Mouse (Mus musculus): ENCODE results near the gene Prep. TPM values are rescaled to one million over a fixed set of nuclear protein-coding genes. Genes with fewer than 3 reads are reported as not detected.
"Not testable (repeated sequence)": the region's sequence is repeated elsewhere in the genome, so short reads cannot be mapped to it uniquely, and the experiment has no call there.

Prep gene
- polyA plus RNA-seq, 1 experiment from 2014 or later = 22.1 TPM

- ATAC-seq (replicated peaks; ENCODE audit: low FRiP score) (0 out of 2 replicates have a peak, but pooled peaks have one; percentile 14), DNase-seq (ENCODE audit: low spot score) (no peak)
- H3K4me3 ChIP-seq (ENCODE audit: low read depth, low read length) = no peak overlapping the region
- no peak overlapping the region for H3K4me2 ChIP-seq
- no peaks in the 10 kb centered on the region for H3K36me3 ChIP-seq (ENCODE audit: control insufficient read depth, insufficient read depth, low read length)
- WGBS = 39% methylated on average over 6 of the region's 6 CpGs
- H3K4me1 ChIP-seq (replicated peaks; ENCODE audit: control insufficient read depth, insufficient read depth, low read length) = peaks cover 51% of the 10 kb centered on the region
- peak overlapping the region; percentile 30; the same call in 1 of the 2 replicates for H3K9ac ChIP-seq (ENCODE audit: low read depth, low read length)
- H3K9me3 ChIP-seq (ENCODE audit: control insufficient read depth, low read length) = no peaks in the 10 kb centered on the region
- no peak overlapping the region for H3K27ac ChIP-seq (ENCODE audit: low read depth, low read length)
- no peaks in the 10 kb centered on the region for H3K27me3 ChIP-seq (replicated peaks; ENCODE audit: control insufficient read depth, insufficient read depth, low read length)
Measured at GRCm38 (mm10) chr10:45080490-45080889, 13.5 kb downstream of the Prep start.

DNA sequence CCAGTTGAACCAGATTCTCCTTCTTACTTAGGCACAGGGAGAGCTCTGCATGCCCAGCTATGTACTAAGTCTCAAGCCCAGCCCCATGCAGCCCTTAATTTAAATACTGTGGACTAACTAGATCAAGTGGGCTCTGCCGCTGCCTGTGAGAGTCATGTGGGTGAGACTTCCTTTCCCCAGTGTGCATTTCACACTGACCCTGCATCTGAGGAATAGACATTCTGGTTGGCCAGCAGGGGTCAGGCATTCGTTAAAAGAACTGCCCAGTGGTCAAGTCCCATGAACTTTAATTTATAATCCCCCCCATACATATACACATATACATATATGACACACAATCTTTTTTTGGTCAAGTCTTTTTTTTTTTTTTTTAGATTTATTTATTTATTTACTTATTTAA, 15.7 kb downstream of the Prep start:
- 57% methylated on average over 2 of the region's 2 CpGs for WGBS
- H3K9me3 ChIP-seq (ENCODE audit: control insufficient read depth, low read length) = no peaks in the 10 kb centered on the region
- no peaks in the 10 kb centered on the region for H3K27me3 ChIP-seq (replicated peaks; ENCODE audit: control insufficient read depth, insufficient read depth, low read length)
- H3K4me1 ChIP-seq (replicated peaks; ENCODE audit: control insufficient read depth, insufficient read depth, low read length) = peaks cover 31% of the 10 kb centered on the region
- no peak overlapping the region for H3K4me2 ChIP-seq
- H3K9ac ChIP-seq (ENCODE audit: low read depth, low read length) = no peak overlapping the region
- H3K36me3 ChIP-seq (ENCODE audit: control insufficient read depth, insufficient read depth, low read length) = no peaks in the 10 kb centered on the region
- no peak overlapping the region for H3K4me3 ChIP-seq (ENCODE audit: low read depth, low read length)
- no peak overlapping the region for H3K27ac ChIP-seq (ENCODE audit: low read depth, low read length)
- no peak for DNase-seq (ENCODE audit: low spot score)
- no peak for ATAC-seq (replicated peaks; ENCODE audit: low FRiP score)

- ATAC-seq (replicated peaks; ENCODE audit: low FRiP score); H3K4me3 ChIP-seq (ENCODE audit: low read depth, low read length); H3K36me3 ChIP-seq (ENCODE audit: control insufficient read depth, insufficient read depth, low read length); H3K27ac ChIP-seq (ENCODE audit: low read depth, low read length); DNase-seq (ENCODE audit: low spot score); H3K4me2 ChIP-seq; H3K9ac ChIP-seq (ENCODE audit: low read depth, low read length); H3K27me3 ChIP-seq (replicated peaks; ENCODE audit: control insufficient read depth, insufficient read depth, low read length); H3K9me3 ChIP-seq (ENCODE audit: control insufficient read depth, low read length): not testable (repeated sequence)
- 71% methylated on average over 7 of the region's 7 CpGs for WGBS
- peaks cover 25% of the 10 kb centered on the region for H3K4me1 ChIP-seq (replicated peaks; ENCODE audit: control insufficient read depth, insufficient read depth, low read length)
Measured at GRCm38 (mm10) chr10:45084002-45084401, 17.0 kb downstream of the Prep start.

- Histone ChIP-seq H3K4me3 (ENCODE audit: low read depth, low read length) (no peak overlapping the region), H3K27ac (ENCODE audit: low read depth, low read length) (no peak overlapping the region), H3K4me1 (replicated peaks; ENCODE audit: control insufficient read depth, insufficient read depth, low read length) (peaks cover 25% of the 10 kb centered on the region), H3K27me3 (replicated peaks; ENCODE audit: control insufficient read depth, insufficient read depth, low read length) (no peaks in the 10 kb centered on the region), H3K9ac (ENCODE audit: low read depth, low read length) (no peak overlapping the region), H3K4me2 (no peak overlapping the region), H3K9me3 (ENCODE audit: control insufficient read depth, low read length) (no peaks in the 10 kb centered on the region), H3K36me3 (ENCODE audit: control insufficient read depth, insufficient read depth, low read length) (no peaks in the 10 kb centered on the region)
- 65% methylated on average over 3 of the region's 3 CpGs for WGBS
- ATAC-seq (replicated peaks; ENCODE audit: low FRiP score) (no peak), DNase-seq (ENCODE audit: low spot score) (no peak)
Measured at GRCm38 (mm10) chr10:45084471-45084870, 17.5 kb downstream of the Prep start.

GRCm38 (mm10) chr10:45085315-45085714, 18.3 kb downstream of the Prep start:
- no peak overlapping the region for H3K4me2 ChIP-seq
- no peak for DNase-seq (ENCODE audit: low spot score)
- no peaks in the 10 kb centered on the region for H3K9me3 ChIP-seq (ENCODE audit: control insufficient read depth, low read length)
- WGBS = 78% methylated on average over 2 of the region's 2 CpGs
- no peak overlapping the region for H3K27ac ChIP-seq (ENCODE audit: low read depth, low read length)
- no peaks in the 10 kb centered on the region for H3K27me3 ChIP-seq (replicated peaks; ENCODE audit: control insufficient read depth, insufficient read depth, low read length)
- no peaks in the 10 kb centered on the region for H3K36me3 ChIP-seq (ENCODE audit: control insufficient read depth, insufficient read depth, low read length)
- H3K4me1 ChIP-seq (replicated peaks; ENCODE audit: control insufficient read depth, insufficient read depth, low read length) = peaks cover 17% of the 10 kb centered on the region
- ATAC-seq (replicated peaks; ENCODE audit: low FRiP score) = no peak
- no peak overlapping the region for H3K9ac ChIP-seq (ENCODE audit: low read depth, low read length)
- H3K4me3 ChIP-seq (ENCODE audit: low read depth, low read length) = no peak overlapping the region

DNA sequence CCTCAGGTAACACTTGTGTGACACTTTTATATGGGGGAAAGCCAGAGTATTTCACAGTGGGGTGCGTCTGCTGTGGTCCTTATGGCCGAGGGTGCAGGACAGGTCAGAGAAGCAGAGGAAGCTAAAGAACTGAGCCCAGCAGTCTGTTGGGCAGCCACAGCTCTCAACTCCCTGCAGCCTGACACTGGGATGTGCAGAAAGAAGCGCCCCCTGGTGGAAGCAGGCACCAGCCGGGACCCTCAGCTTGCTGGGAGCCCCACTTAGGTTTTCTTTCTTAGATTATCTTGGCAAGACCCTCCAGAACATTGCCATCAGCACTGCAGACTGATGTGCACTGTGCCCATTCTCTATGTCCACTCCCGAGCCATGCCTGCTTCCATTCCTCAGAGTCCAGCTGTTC, 19.6 kb downstream of the Prep start:
- Histone ChIP-seq H3K4me3 (ENCODE audit: low read depth, low read length) (no peak overlapping the region), H3K9me3 (ENCODE audit: control insufficient read depth, low read length) (no peaks in the 10 kb centered on the region), H3K36me3 (ENCODE audit: control insufficient read depth, insufficient read depth, low read length) (no peaks in the 10 kb centered on the region), H3K9ac (ENCODE audit: low read depth, low read length) (no peak overlapping the region), H3K27ac (ENCODE audit: low read depth, low read length) (no peak overlapping the region), H3K4me2 (no peak overlapping the region), H3K27me3 (replicated peaks; ENCODE audit: control insufficient read depth, insufficient read depth, low read length) (no peaks in the 10 kb centered on the region), H3K4me1 (replicated peaks; ENCODE audit: control insufficient read depth, insufficient read depth, low read length) (peaks cover 9% of the 10 kb centered on the region)
- 55% methylated on average over 5 of the region's 5 CpGs for WGBS
- DNase-seq (ENCODE audit: low spot score) (no peak), ATAC-seq (replicated peaks; ENCODE audit: low FRiP score) (0 out of 2 replicates have a peak, but pooled peaks have one; percentile 16)

DNA sequence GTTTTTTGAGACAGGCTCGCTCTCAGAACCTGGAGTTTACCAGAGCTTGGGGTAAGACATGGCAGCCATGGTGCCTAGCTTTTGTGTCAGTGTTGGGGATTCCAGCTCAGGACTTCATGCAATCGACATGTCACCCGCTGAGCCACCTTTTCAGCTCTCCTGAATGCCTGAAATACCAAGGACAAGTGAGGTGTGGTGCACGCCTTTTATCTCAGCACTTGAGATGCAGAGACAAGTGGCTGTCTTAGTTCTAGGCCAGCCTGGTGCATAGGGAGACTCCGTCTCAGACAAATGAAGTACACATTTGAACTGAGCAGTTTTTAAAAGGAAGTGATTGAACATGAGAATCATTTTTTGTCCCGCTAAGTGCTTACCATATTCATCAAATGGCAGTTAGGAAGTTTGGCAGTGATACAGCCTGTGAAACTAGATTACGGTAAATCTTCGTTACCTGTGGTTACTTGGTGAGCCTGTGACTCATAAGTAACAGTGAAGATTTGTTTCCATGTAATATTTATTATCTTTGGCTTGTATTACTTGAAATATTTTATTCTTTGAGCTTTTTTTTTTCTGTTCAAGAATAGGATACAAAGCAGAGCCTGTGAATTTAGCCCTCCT, 24.6 kb downstream of the Prep start:
- H3K4me3 ChIP-seq (ENCODE audit: low read depth, low read length) = no peak overlapping the region
- ATAC-seq (replicated peaks; ENCODE audit: low FRiP score) (no peak), DNase-seq (ENCODE audit: low spot score) (no peak)
- no peak overlapping the region for H3K27ac ChIP-seq (ENCODE audit: low read depth, low read length)
- no peak overlapping the region for H3K4me2 ChIP-seq
- no peaks in the 10 kb centered on the region for H3K27me3 ChIP-seq (replicated peaks; ENCODE audit: control insufficient read depth, insufficient read depth, low read length)
- H3K4me1 ChIP-seq (replicated peaks; ENCODE audit: control insufficient read depth, insufficient read depth, low read length) = no peaks in the 10 kb centered on the region; the same call in 1 of the 2 replicates
- peaks cover 4% of the 10 kb centered on the region; the same call in 1 of the 2 replicates for H3K36me3 ChIP-seq (ENCODE audit: control insufficient read depth, insufficient read depth, low read length)
- 78% methylated on average over 8 of the region's 8 CpGs for WGBS
- H3K9me3 ChIP-seq (ENCODE audit: control insufficient read depth, low read length) = no peaks in the 10 kb centered on the region
- H3K9ac ChIP-seq (ENCODE audit: low read depth, low read length) = no peak overlapping the region

GRCm38 (mm10) chr10:45092080-45093056, 25.4 kb downstream of the Prep start:
- no peaks in the 10 kb centered on the region; the same call in 1 of the 2 replicates for H3K4me1 ChIP-seq (replicated peaks; ENCODE audit: control insufficient read depth, insufficient read depth, low read length)
- 89% methylated on average over 12 of the region's 12 CpGs for WGBS
- no peak overlapping the region for H3K9ac ChIP-seq (ENCODE audit: low read depth, low read length)
- H3K36me3 ChIP-seq (ENCODE audit: control insufficient read depth, insufficient read depth, low read length) = peaks cover 9% of the 10 kb centered on the region; the same call in 1 of the 2 replicates
- no peak overlapping the region for H3K4me3 ChIP-seq (ENCODE audit: low read depth, low read length)
- no peak overlapping the region for H3K27ac ChIP-seq (ENCODE audit: low read depth, low read length)
- no peak for DNase-seq (ENCODE audit: low spot score)
- H3K9me3 ChIP-seq (ENCODE audit: control insufficient read depth, low read length) = no peaks in the 10 kb centered on the region
- no peaks in the 10 kb centered on the region for H3K27me3 ChIP-seq (replicated peaks; ENCODE audit: control insufficient read depth, insufficient read depth, low read length)
- H3K4me2 ChIP-seq = no peak overlapping the region
- no peak for ATAC-seq (replicated peaks; ENCODE audit: low FRiP score)
